Mouse (Mus musculus) neural tube, embryonic 14.5 days (tissue): ENCODE measurements around the gene Myo1g. TPM values are rescaled to one million over a fixed set of nuclear protein-coding genes. Genes with fewer than 3 reads are reported as not detected.
A peak's percentile ranks its signal among the peaks of the same experiment; 100 is the strongest.

Experiments used
- ATAC-seq: fragments of 200-750 bp; cut with Nextera tagmentation; 2 replicates; pipeline ENCODE4 v1.8.0; 2017; ENCODE audit warnings: low read depth, mild to moderate bottlenecking, moderate TSS enrichment, moderate library complexity
- H3K27ac ChIP-seq: fragments of 300-500 bp; sonication (generic); 2 replicates; pipeline ENCODE4 v1.5.1; 2014; ENCODE audit warnings: low read depth, mild to moderate bottlenecking, control low read depth, low read length, moderate library complexity, mixed read lengths
- H3K27me3 ChIP-seq: fragments of 300-500 bp; sonication (generic); 2 replicates; pipeline ENCODE4 v1.6.1; 2014; ENCODE audit warnings: low read length; ENCODE audit not compliant: control insufficient read depth, insufficient read depth
- H3K36me3 ChIP-seq: fragments of 300-500 bp; sonication (generic); 2 replicates; pipeline ENCODE4 v1.6.1; 2014; ENCODE audit warnings: low read length, mixed read lengths; ENCODE audit not compliant: control insufficient read depth, insufficient read depth
- H3K4me1 ChIP-seq: fragments of 300-500 bp; sonication (generic); 2 replicates; pipeline ENCODE4 v1.6.1; 2014; ENCODE audit warnings: low read length; ENCODE audit not compliant: control insufficient read depth, insufficient read depth
- H3K4me2 ChIP-seq: fragments of 300-500 bp; sonication (generic); 2 replicates; pipeline ENCODE4 v1.6.1; 2014; ENCODE audit warnings: mild to moderate bottlenecking, low read depth, low read length, control low read depth
- H3K4me3 ChIP-seq: fragments of 300-500 bp; sonication (generic); 2 replicates; pipeline ENCODE4 v1.5.1; 2014; ENCODE audit warnings: low read depth, low read length, control low read depth, mixed read lengths
- H3K9ac ChIP-seq: fragments of 300-500 bp; sonication (generic); replicated peaks from 2 replicates; pipeline ENCODE4 v1.6.1; 2014; ENCODE audit warnings: low read depth, mild to moderate bottlenecking, control low read depth, low read length, mixed read lengths
- H3K9me3 ChIP-seq: fragments of 300-500 bp; sonication (generic); 2 replicates; pipeline ENCODE4 v1.6.1; 2016; ENCODE audit warnings: low read length; ENCODE audit not compliant: control insufficient read depth
- WGBS: fragments of 180-500 bp; shearing (Covaris S2); extraction: QIAGEN DNeasy Blood & Tissue Kit; methylation state at CpG from one replicate; pipeline ENCODE4 v1.1.7; 2014; 5-methylcytosine and 5-hydroxymethylcytosine counted together
- polyA plus RNA-seq: library from polyadenylated mRNA; unstranded; fragments of >200 nt; fragmentation: Nextera tagmentation; extraction: Ambion mirVana; gene quantifications from 2 replicates; pipeline ENCODE4 v1.2.1, GENCODE M21; 2014

The Myo1g gene
- polyA plus RNA-seq, 1 experiment from 2014 or later = 0.16 TPM

DNA sequence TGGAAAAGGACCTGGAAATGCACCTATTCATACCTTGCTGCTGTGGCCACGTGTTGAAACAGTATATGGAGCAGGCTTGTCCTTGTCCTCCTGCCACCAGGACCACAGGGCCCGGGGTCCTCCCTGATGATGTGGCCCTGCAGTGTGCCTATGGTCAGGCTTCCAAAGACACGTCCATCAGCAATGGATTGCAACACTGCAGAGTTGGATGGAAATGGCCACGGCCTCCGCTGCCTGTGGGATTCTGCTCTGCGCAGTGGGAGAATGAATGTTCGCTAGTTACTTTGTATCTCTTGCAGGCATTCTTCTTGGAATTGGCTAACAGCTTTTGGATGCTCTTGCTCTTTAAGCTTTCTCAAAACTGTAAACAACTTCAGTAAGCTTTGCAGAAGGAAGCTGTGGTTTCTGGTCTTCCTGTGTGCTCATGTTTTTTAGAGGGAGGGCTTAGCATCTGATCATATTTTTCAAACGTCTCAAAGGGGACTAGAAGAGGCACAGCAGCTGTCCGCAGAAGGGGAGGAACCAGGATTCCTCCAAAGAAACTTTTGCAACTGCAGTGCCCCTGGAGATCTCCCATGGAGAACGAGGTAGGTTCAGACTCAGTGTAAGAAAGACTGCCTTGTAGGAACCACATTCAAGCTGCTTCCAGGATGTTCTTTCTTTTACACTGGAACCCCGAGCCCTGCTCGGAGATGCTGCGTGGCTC lies 40.0 kb upstream of the Myo1g start:
- no peaks in the 10 kb centered on the region; the same call in 1 of the 2 replicates for H3K36me3 ChIP-seq
- WGBS = 91% methylated on average over 13 of the region's 13 CpGs
- no peak overlapping the region for H3K27ac ChIP-seq
- no peaks in the 10 kb centered on the region for H3K27me3 ChIP-seq
- ATAC-seq = no peak
- H3K4me3 ChIP-seq = no peak overlapping the region
- no peak overlapping the region for H3K9ac ChIP-seq
- H3K4me1 ChIP-seq = no peaks in the 10 kb centered on the region
- H3K4me2 ChIP-seq = no peak overlapping the region
- no peaks in the 10 kb centered on the region for H3K9me3 ChIP-seq

GRCm38 (mm10) chr11:6559996-6560395 lies 39.2 kb upstream of the Myo1g start:
- no peak for ATAC-seq
- Histone ChIP-seq H3K4me2 (no peak overlapping the region), H3K27ac (no peak overlapping the region), H3K4me3 (no peak overlapping the region), H3K4me1 (no peaks in the 10 kb centered on the region), H3K27me3 (no peaks in the 10 kb centered on the region), H3K9me3 (no peaks in the 10 kb centered on the region), H3K9ac (no peak overlapping the region), H3K36me3 (no peaks in the 10 kb centered on the region; the same call in 1 of the 2 replicates)
- WGBS = 92% methylated on average over 2 of the region's 2 CpGs

DNA sequence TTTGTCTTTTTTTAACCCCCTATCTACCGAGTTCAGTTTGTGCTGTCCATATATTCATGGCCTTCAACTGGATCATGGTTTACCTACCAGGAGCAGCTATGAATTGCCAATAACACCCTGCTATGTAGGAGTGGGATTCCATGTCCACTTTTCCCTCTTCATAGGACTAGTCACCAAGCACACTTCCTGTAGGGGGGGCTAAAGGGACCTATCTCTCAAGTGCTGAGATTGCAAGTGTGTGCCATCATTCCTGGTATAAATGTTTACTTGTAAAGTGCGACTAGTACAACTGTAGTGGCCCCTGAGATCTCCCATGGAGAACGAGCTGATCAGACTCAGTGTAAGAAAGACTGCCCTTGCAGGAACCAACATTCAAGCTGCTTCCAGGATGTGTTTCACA lies 37.5 kb upstream of the Myo1g start:
- no peaks in the 10 kb centered on the region for H3K9me3 ChIP-seq
- H3K4me1 ChIP-seq = no peaks in the 10 kb centered on the region
- H3K9ac ChIP-seq = no peak overlapping the region
- no peak overlapping the region for H3K27ac ChIP-seq
- no peaks in the 10 kb centered on the region; the same call in 1 of the 2 replicates for H3K36me3 ChIP-seq
- no peak overlapping the region for H3K4me3 ChIP-seq
- H3K27me3 ChIP-seq = no peaks in the 10 kb centered on the region
- 91% methylated on average over 3 of the region's 3 CpGs for WGBS
- no peak for ATAC-seq
- H3K4me2 ChIP-seq = no peak overlapping the region

DNA sequence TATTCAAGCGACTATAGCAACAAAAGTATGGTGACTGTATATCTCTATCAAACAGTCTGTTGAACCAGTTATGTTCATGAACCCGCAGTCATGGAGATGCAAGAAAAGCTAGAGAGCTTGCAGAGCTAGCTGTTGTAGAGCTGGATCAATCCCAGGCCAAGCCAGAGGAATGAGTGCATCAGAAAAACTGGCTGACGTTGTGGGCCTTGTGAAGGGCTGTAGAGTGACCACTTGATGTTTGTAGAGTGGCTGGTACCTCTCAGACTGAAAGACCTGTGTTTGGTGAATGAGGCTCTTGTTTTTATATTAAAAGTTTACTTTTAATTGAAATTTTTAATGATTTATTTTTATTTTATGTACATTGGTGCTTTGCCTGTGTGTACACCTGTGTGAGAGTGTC lies 29.4 kb upstream of the Myo1g start:
- H3K4me1 ChIP-seq = peaks cover 12% of the 10 kb centered on the region
- no peaks in the 10 kb centered on the region for H3K27me3 ChIP-seq
- H3K4me2 ChIP-seq = no peak overlapping the region
- WGBS = 96% methylated on average over 3 of the region's 3 CpGs
- no peak overlapping the region for H3K9ac ChIP-seq
- no peaks in the 10 kb centered on the region for H3K9me3 ChIP-seq
- H3K36me3 ChIP-seq = no peaks in the 10 kb centered on the region
- ATAC-seq = no peak
- no peak overlapping the region for H3K27ac ChIP-seq
- H3K4me3 ChIP-seq = no peak overlapping the region

DNA sequence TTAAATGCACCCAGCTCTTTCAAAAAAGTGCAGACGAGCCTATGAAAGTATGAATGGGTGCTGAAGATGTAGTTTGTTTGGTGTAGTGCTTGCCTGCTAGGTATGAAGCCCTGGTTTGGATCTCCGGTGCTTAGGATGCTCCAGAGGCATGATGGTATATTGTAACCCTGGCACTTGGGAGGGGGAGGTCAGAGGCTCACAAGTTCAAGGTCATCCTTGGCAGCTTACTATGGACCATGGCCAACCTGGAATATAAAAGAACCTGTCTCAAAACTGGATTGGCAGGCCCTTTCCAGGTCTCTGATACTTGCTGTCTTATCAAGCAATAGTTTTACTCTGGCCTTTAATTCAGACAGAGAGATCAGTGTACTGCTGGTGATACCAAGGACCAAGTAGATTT lies 29.0 kb upstream of the Myo1g start:
- no peak for ATAC-seq
- Histone ChIP-seq H3K9me3 (no peaks in the 10 kb centered on the region), H3K9ac (no peak overlapping the region), H3K36me3 (no peaks in the 10 kb centered on the region), H3K27ac (no peak overlapping the region), H3K4me2 (no peak overlapping the region), H3K4me3 (no peak overlapping the region), H3K27me3 (no peaks in the 10 kb centered on the region), H3K4me1 (peaks cover 12% of the 10 kb centered on the region)
- WGBS = 89% methylated on average over 2 of the region's 2 CpGs

GRCm38 (mm10) chr11:6547696-6548325 lies 27.0 kb upstream of the Myo1g start:
- H3K9me3 ChIP-seq = no peaks in the 10 kb centered on the region
- H3K4me2 ChIP-seq = peak overlapping the region; percentile 50
- H3K4me1 ChIP-seq = peaks cover 12% of the 10 kb centered on the region
- H3K9ac ChIP-seq = peak overlapping the region; percentile 81
- WGBS = 26% methylated on average over 6 of the region's 6 CpGs
- no peaks in the 10 kb centered on the region for H3K36me3 ChIP-seq
- peak overlapping the region; percentile 81 for H3K4me3 ChIP-seq
- H3K27me3 ChIP-seq = no peaks in the 10 kb centered on the region
- peak overlapping the region; percentile 86; the same call in 1 of the 2 replicates for H3K27ac ChIP-seq
- ATAC-seq = no peak

DNA sequence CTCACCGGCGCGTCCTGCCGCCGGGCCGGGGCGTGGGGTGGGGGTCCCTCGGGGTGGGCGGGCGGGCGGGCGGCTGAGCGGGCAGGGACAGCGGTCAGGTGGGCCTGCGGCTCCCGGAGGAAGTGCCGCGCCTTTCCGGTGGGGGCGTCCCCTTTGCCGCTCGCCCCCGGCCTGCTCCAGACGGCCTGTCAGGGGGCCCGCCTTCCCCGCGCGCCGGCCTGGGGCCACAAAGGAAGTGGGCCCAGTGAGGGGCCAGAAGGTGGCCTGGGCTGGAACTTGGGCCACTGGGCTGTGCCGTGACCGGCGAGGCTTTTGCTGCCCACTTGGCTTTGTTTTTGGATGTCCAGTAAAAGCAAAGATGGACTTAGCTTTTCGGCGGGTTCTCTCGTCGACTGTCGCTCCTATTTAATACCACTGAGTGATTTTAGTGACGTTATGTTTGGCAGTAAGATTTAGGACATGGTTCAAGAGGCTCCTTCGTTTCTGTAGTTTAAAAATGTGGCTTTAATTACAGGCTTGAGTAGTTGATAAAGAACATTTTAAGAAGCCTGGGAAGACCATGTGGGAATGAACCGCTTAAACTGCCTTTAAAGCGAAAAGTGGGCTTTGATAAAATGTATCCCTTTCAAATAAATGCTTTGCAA lies 26.4 kb upstream of the Myo1g start:
- peaks cover 12% of the 10 kb centered on the region for H3K4me1 ChIP-seq
- no peaks in the 10 kb centered on the region for H3K27me3 ChIP-seq
- peak overlapping the region; percentile 86 for H3K27ac ChIP-seq
- H3K4me3 ChIP-seq = peak overlapping the region; percentile 81
- peak overlapping the region; percentile 81 for H3K9ac ChIP-seq
- H3K9me3 ChIP-seq = no peaks in the 10 kb centered on the region
- under 1% methylated on average over 28 of the region's 41 CpGs for WGBS
- H3K4me2 ChIP-seq = peak overlapping the region; percentile 50
- peak; percentile 63 for ATAC-seq
- H3K36me3 ChIP-seq = no peaks in the 10 kb centered on the region

DNA sequence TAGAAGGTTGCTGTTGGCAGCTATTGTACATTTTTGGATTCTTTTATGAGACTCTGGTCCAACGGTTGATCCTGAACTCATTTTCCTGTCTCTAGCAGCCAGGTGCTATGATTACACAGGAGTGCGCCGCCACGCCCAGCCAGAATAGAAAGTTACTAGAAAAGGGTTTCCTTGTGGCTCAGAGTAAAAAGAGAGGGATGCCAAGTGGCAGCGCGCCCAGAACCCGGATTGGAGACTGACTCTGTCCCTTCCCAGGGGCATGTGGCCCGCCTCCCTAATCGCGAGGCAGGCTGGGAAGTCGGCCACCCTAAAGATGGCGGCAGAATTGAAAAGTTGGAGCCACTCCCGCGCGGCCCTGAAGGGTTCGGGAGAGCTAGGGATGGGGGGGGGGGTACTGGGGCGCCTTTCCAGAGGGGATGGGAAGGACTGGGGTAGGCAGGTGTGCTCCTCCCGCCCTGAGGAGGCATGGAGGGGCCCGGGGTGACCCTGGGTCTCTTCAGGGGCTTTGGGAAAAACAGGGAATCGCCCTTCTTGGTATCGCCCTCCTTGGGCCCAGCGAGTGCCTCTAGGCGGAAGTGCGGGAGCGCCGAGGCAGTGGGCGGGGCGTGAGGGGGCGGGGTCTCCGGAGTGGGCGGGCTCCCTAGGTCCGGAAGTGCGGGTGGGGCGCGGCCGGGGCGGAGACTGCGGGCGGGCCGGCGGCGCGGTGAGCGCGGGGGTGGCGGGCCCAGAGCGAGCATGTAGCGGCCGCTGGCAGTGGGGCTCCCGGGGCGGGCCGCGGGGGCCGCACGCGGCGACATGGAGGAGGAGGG lies 25.6 kb upstream of the Myo1g start, which contains the start of gene Ccm2:
TSS of gene Ccm2 (plus strand) at position 683 of the 809 bp plus-strand sequence.
- peaks cover 12% of the 10 kb centered on the region for H3K4me1 ChIP-seq
- H3K36me3 ChIP-seq = no peaks in the 10 kb centered on the region
- peak within 1 kb of the TSS; percentile 50 for H3K4me2 ChIP-seq
- H3K4me3 ChIP-seq = peak within 1 kb of the TSS; percentile 81
- peak within 1 kb of the TSS; percentile 86 for H3K27ac ChIP-seq
- peak; percentile 97 for ATAC-seq
- under 1% methylated on average over 32 of the region's 57 CpGs for WGBS
- no peaks in the 10 kb centered on the region for H3K9me3 ChIP-seq
- no peaks in the 10 kb centered on the region for H3K27me3 ChIP-seq
- peak within 1 kb of the TSS; percentile 81 for H3K9ac ChIP-seq
